Mouse (Mus musculus) heart, postnatal 10 days (tissue): ENCODE results near the gene Lingo3. TPM values are rescaled to one million over a fixed set of nuclear protein-coding genes. Genes with fewer than 3 reads are reported as not detected.
"Not testable (repeated sequence)": the region's sequence is repeated elsewhere in the genome, so short reads cannot be mapped to it uniquely, and the experiment has no call there.

ENCODE experiments used
- DNase-seq, 2 experiments: peaks; one replicate each; pipeline ENCODE4 v3.0.0; 2021
- intact Hi-C: fragments of 180-260 bp; cut with DNase I; formaldehyde crosslinking; loops from one replicate; pipeline ENCODE4 v1.15.1; 2025
- total RNA-seq, 2 experiments: library from RNA; stranded (reverse); gene quantifications; 2 replicates each; pipeline ENCODE4 v1.2.3; 2021

Gene Lingo3
- total RNA-seq, 2 experiments from 2014 or later = 3.8 to 6.5 TPM

DNA sequence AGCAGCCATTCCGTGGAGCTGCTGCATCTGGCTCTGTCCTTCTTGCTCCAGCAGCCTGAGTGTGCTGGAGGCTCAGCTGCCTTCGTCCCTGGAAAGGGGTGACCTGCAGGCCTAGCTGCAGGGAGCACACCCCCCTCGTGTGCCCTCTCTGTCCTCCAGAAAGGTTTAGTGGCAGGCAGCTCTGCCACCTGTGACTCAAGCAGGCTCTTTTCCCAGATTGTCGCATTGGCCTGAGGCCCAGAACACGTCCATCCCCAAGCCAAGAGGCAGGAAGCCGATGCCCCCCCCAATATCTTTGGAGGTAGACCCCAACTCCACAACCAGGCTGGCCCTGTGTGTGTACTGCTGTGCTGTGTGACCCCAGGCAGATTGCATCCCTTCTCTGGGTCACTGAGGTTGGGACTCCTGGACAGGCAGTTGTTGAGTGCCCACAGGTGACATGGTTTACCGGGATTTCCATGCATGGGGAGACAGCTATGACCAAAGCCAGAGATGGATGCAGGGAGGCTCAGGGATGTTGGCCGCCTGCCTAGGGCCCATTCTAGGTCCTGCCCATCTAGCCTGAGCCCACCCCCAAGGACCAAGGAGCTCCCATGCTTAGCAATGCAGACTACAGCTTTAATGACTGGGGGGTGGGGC, 1.3 kb upstream of the Lingo3 start:
- intact Hi-C loops = no loop called here
- peak in 1 of 2 experiments; percentile 63 for DNase-seq

DNA sequence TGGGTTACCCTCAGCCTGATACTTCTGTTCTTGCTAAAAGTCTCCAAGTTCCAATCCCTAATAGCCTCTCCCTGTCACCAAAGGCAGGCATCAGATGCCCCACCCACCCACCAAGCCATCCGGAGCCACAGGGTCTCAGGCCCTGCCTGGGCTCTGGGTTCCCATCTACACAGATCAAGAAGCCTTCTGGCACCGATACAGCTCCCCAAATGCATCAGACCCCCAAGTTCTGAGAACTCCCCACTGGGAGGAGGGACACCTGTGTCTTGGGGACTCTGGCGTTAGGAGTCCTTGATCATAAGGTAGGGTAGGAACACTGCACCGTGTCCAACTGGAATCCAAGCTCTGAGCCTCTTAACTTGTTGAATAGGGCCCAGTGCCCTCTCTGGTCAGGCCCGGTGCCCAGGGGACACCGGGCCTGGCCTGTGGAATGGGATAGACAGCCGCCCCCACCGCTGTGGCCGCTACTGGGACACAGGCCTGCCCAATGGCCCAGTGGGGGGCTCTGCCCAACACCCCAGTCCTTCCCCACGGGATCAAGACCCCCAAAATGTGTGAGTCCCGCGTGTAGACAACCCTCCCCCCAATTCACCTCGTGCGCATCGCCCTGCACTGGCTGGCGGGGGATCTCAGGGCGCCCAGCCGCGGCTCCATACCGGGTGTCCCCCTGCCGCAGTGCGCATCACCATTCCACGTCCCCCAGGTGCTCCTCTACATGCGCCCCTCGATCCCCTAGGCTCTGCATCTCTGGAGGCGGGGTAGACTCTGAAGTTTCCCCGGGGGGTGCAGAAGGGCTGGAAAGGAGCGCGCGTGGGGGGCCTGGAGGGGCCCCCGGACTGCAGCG, 530 bp downstream of the Lingo3 start:
- DNase-seq = no peak

DNA sequence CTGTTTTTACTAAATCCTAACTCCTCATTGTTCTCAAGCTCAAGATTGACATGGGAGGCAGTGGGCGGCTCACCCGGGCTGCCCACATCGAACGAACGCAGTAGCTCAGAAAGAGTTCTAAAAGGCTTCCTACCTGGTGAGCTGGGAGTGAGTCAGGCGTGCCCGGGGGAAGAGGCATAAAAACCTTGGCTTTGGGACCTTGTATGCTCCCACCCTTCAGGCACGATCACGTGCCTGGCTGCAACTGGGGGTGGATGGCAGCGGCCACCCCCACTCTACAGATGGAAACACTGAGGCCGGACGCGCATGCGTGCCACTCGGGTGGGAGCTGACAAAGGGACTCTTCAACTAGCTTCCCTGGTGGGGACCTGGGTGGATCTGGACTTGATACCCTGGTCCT, 1.5 kb downstream of the Lingo3 start:
- DNase-seq = no peak
- intact Hi-C loops = no loop called here

More for the DNA sequence above, 530 bp downstream of the Lingo3 start:
- intact Hi-C loops = no loop called here

DNA sequence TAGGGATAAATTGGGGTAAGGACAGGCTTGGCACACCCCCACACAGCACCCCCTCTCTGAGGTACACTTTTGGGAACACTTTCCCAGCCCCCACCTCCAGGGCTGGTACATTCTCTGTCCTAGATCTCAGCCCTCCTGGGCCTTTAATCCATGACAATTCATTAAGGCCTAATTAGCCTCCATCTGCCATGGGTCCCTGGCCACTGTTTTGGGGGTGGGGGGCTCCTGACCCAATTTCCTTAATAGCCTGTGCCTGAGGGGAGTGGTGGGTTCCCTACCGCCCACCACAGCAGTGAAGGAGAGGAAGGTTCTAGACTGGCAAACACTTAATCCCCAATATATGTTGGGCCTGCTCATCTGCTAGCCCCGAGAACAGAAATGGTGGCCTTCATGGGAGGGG, 2.2 kb downstream of the Lingo3 start:
- DNase-seq = no peak
- intact Hi-C loops = no loop called here

DNA sequence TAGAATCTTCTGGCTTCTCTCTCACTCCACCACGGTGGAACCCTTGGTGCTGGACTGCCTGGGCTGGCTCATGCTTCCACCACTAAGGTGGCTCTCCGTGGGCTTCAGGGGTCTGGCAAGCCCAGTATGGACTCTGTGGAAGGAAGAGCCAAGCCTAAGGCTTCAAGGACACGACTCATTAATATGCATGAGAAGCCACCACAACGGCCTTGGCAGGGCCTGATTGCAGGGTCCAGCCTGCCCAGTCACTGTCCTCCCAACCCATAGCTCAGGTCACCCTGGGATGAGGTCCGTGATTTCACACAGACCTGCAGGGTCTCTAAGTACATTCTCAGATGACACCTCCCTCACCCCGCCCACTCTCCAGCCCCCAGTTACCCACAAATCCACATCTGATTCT, 4.0 kb downstream of the Lingo3 start:
- intact Hi-C loops = no loop called here
- no peak for DNase-seq

DNA sequence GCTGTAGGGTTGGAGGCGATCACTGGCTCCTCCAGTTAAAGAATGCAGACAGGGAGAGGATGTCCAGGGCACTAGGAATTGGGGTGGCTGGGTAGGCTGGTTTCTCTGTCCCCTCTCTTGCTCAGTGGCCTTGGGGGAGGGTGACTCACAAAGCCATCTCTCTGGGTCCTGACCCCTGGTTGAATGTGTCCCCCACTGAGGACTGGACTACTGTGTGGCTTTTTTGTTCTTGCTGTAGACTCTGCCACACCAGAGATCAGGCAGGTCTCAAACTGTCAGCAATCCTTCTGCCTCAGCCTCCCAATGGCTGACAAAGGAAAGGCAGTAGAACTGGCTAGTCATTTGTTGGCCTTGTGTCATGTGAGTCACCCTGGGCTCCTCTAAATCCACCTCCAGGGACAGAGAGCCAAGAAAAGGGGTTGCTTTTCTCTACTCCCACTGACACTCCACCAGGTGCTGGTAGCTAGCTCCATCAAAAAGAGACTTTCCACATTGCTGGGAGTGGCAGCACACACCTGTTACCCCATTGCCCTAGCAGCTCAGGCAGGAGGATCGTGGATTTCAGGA, 5.4 kb downstream of the Lingo3 start:
- intact Hi-C loops = no loop called here

GRCm38 (mm10) chr10:80837827-80838226, 6.0 kb downstream of the Lingo3 start:
- peak; percentile 66 to 78 for DNase-seq

More for the DNA sequence above, 5.4 kb downstream of the Lingo3 start:
- DNase-seq = no peak

DNA sequence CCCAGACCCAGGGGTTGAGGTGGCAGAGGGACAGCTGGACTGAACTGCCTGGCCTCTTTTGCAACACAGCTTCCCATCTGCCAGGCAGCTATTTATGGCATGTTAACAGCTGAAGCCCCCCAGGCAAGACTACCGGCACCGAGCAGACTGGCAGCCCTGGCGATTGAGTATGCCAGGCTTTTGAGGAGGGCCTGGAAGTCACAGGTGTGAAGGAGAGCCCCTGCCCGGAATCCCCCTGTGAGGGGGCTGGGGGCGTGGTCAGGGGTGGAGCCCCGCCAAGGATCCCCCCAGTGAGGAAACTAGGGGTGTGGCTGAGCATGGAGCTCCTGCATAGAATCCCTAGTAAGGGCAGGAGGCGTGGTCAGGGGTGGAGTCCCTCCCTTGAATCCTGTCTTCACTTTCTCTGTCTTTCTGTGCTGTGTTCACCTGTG, 6.9 kb downstream of the Lingo3 start:
- intact Hi-C loops = no loop called here
- no peak for DNase-seq

More at GRCm38 (mm10) chr10:80837827-80838226, 6.0 kb downstream of the Lingo3 start:
- intact Hi-C loops = no loop called here

DNA sequence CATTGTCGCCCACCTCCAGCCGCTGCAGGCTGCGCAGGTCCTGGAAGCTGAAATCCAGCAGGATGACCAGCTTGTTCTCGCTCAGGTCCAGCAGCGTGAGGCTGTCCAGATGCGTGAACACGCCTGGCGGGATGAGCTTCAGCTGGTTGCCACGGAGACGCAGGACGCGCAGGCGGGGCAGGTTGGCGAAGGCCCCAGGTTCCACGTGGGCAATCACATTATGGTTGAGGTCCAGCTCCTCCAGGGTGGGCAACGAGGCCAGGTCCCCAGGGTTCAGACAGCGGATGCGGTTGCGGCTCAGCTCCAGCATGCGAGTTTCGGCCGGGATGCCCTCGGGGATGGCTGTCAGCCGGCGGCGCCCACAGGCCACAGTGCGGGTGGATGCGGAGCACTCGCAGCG, 8.2 kb downstream of the Lingo3 start:
- no peak for DNase-seq
- intact Hi-C loops = no loop called here

DNA sequence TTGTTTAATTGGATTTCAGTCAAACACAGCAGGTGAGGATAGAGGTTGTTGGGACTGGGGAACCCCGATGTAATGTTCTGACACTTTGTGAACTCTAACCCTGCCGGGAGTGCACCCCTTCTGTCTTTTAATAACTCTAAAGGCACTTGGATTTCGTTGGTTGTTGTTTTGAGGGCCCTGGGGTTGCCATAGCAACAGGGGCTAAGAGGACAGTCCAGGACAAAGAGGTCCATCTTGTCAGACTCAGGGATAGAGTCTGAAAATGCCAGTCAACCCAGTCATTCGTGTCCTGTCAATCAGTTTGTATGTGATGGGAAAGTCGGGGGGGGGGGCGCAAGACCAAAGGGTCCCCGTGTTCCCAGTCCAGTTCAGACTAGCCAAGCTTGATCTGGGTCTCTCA, 11.0 kb downstream of the Lingo3 start:
- DNase-seq = no peak
- intact Hi-C loops = no loop called here

DNA sequence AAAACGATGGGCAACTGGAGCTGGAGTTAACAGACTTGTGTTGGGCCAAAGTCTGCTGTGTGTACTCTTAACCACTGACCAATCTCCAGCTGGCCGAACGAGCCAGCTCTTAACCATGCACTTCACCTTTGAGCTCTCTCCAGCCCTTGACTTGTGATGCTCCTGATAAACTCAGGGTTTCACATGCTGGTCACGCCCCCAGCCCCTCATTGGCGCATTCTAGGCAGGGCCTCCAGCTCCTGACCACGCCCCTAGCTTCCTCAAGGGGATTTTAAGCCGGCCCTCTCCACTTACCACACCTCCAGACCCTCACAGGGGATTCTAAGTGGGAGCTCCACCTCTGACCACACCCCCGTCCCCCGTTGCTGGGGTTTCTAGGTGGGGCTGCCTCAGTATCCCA, 12.7 kb downstream of the Lingo3 start:
- no peak for DNase-seq
- intact Hi-C loops = no loop called here

- DNase-seq = no peak
- intact Hi-C loops = no loop called here
Observed at GRCm38 (mm10) chr10:80829359-80830278, 14.2 kb downstream of the Lingo3 start.

DNA sequence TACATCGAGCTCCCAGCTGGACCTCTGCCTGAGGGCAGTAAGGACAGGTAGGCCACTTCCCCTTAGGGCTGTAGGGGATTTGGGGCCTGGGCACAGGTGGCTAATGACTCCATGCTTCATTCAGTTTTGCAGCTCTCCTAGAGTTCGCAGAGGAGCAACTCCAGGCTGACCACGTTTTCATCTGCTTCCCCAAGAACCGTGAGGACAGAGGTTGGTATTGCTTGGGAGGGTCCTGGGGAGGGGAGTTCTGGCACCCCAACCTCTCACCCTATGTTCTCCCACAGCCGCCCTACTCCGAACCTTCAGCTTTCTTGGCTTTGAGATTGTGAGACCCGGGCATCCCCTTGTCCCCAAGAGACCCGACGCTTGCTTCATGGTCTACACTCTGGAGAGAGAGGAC, 15.3 kb downstream of the Lingo3 start:
- DNase-seq, intact Hi-C loops: not testable (repeated sequence)

DNA sequence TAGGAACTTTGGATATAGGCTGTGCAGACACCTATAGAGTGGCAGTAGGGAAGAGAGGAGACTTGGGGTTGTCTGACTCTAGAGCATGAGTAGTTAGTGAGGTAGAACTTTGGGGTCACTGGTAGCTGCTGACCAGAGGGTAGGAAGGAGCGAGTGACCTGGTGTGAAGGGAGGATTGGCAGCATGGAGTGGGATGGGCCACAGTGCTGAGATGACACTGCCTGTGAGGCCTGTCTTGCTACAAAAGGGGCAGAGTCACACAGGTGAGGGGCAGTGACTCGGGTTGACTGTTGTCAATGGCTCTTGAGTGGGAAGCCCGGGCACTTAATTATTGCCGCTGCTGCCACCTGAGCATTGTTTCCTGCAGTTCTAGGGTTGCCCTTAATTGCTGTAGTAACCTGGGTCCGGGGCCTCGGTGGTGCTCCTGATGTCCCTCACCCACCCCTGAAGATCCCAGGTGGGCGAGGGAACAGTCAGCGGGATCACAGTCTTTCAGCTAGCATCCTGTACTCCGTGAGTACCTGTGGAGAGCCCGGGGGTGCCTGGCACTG, 15.9 kb downstream of the Lingo3 start:
- intact Hi-C loops = loop anchor here (2.0 kb wide), 1 partner anchor 27 kb away; the partner anchor contains the start of genes Lsm7 and Sppl2b
- DNase-seq = no peak

DNA sequence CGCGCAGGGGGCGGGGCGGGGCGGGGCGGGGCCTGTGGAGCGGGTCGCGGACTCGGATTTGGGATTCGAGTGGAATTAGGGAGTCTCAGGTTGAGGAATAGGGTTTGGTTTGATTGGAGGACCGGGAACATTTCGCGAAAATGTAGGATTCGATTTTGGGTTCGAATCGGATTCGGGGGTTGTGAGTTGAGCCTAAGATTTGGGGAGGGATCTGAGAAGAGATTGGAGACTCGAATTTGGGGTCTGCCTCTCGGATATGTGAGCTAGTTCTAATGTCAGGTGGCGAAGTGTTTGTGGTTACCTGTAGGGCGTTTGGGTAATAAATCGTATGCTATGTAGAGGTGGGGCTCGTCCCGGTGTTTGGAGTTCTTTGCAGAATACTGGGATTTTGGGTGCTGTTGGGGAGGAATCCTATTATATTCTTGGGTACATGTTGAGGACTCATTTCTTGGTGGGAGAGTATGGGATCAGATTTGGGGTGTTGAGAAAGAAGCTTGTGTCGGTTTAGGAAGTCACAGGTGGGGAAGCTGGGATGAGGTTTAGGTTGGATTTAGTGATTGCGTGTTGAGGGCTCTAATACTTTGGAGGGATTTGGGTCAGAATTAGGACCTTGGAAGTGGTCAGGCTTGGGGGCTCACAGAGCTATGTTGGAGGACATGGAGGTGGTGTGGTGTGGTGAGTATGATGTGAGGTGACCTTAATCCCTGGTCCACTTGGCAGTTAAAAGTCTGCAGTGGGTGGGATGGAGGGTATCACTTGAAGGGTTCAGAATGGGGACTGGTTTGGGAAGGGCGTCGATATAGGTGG, 16.6 kb downstream of the Lingo3 start:
- DNase-seq = no peak
- intact Hi-C loops = loop anchor here (2.0 kb wide), 1 partner anchor 28 kb away; the partner anchor contains the start of genes Lsm7 and Sppl2b

GRCm38 (mm10) chr10:80826151-80827062, 17.4 kb downstream of the Lingo3 start, which contains the start of gene Oaz1:
Gene Oaz1, plus strand, starts transcription at chr10:80826656.
- DNase-seq = peak; percentile 99
- intact Hi-C loops = loop anchor here (2.0 kb wide), 1 partner anchor 28 kb away; the partner anchor contains the start of genes Lsm7 and Sppl2b

GRCm38 (mm10) chr10:80824827-80825226, 19.0 kb downstream of the Lingo3 start:
- intact Hi-C loops = loop anchor here (1.0 to 5.0 kb wide), 2 partner anchors 51 to 172 kb away; no protein-coding TSS in a partner anchor
- DNase-seq = no peak
